Mouse (Mus musculus): ENCODE results near the gene Apba1. TPM values are rescaled to one million over a fixed set of nuclear protein-coding genes. Genes with fewer than 3 reads are reported as not detected.

Apba1 gene
- polyA plus RNA-seq, 1 experiment from 2014 or later = 0.02 TPM

GRCm38 (mm10) chr19:23905772-23906171, 147.1 kb downstream of the Apba1 start:
- no peak overlapping the region for H3K27ac ChIP-seq
- H3K4me3 ChIP-seq (replicated peaks) = no peak overlapping the region
- peaks cover 3% of the 10 kb centered on the region; the same call in 1 of the 2 replicates for H3K27me3 ChIP-seq
- WGBS (ENCODE audit: insufficient replicate concordance) = 61% methylated on average over 5 of the region's 5 CpGs
- H3K9ac ChIP-seq = no peak overlapping the region
- H3K4me2 ChIP-seq = no peak overlapping the region
- H3K4me1 ChIP-seq (replicated peaks) = no peaks in the 10 kb centered on the region
- H3K36me3 ChIP-seq = no peaks in the 10 kb centered on the region
- no peaks in the 10 kb centered on the region for H3K9me3 ChIP-seq (replicated peaks)
- DNase-seq (no peak), ATAC-seq (ENCODE audit: low read depth) (no peak)

- no peaks in the 10 kb centered on the region for H3K4me1 ChIP-seq (replicated peaks)
- H3K27me3 ChIP-seq = peaks cover 3% of the 10 kb centered on the region; the same call in 1 of the 2 replicates
- 33% methylated on average over 4 of the region's 4 CpGs for WGBS (ENCODE audit: insufficient replicate concordance)
- no peak for ATAC-seq (ENCODE audit: low read depth)
- H3K9me3 ChIP-seq (replicated peaks) = no peaks in the 10 kb centered on the region
- H3K4me3 ChIP-seq (replicated peaks) = no peak overlapping the region
- H3K27ac ChIP-seq = no peak overlapping the region
- no peaks in the 10 kb centered on the region for H3K36me3 ChIP-seq
- no peak overlapping the region for H3K9ac ChIP-seq
- no peak overlapping the region for H3K4me2 ChIP-seq
- no peak for DNase-seq
These were observed 151.7 kb downstream of the Apba1 start for GRCm38 (mm10) chr19:23910345-23910744.

- no peaks in the 10 kb centered on the region for H3K27me3 ChIP-seq
- no peak overlapping the region for H3K4me3 ChIP-seq (replicated peaks)
- no peak overlapping the region for H3K27ac ChIP-seq
- no peak for ATAC-seq (ENCODE audit: low read depth)
- DNase-seq = no peak
- H3K9me3 ChIP-seq (replicated peaks) = no peaks in the 10 kb centered on the region
- no peaks in the 10 kb centered on the region for H3K36me3 ChIP-seq
- H3K4me2 ChIP-seq = no peak overlapping the region
- 56% methylated on average over 5 of the region's 5 CpGs for WGBS (ENCODE audit: insufficient replicate concordance)
- no peak overlapping the region for H3K9ac ChIP-seq
- no peaks in the 10 kb centered on the region for H3K4me1 ChIP-seq (replicated peaks)
These were observed 160.9 kb downstream of the Apba1 start for GRCm38 (mm10) chr19:23919384-23920219.

GRCm38 (mm10) chr19:23920220-23920544, 161.5 kb downstream of the Apba1 start:
- DNase-seq (no peak), ATAC-seq (ENCODE audit: low read depth) (no peak)
- Histone ChIP-seq H3K4me1 (replicated peaks) (no peaks in the 10 kb centered on the region), H3K4me2 (no peak overlapping the region), H3K9ac (no peak overlapping the region), H3K27ac (no peak overlapping the region), H3K9me3 (replicated peaks) (no peaks in the 10 kb centered on the region), H3K36me3 (no peaks in the 10 kb centered on the region), H3K27me3 (no peaks in the 10 kb centered on the region), H3K4me3 (replicated peaks) (no peak overlapping the region)
- 68% methylated on average over 8 of the region's 8 CpGs for WGBS (ENCODE audit: insufficient replicate concordance)

- no peak overlapping the region for H3K4me2 ChIP-seq
- no peak for DNase-seq
- H3K9me3 ChIP-seq (replicated peaks) = no peaks in the 10 kb centered on the region
- H3K4me1 ChIP-seq (replicated peaks) = no peaks in the 10 kb centered on the region
- H3K4me3 ChIP-seq (replicated peaks) = no peak overlapping the region
- ATAC-seq (ENCODE audit: low read depth) = no peak
- no peak overlapping the region for H3K9ac ChIP-seq
- H3K36me3 ChIP-seq = no peaks in the 10 kb centered on the region
- no peak overlapping the region for H3K27ac ChIP-seq
- 71% methylated on average over 9 of the region's 9 CpGs for WGBS (ENCODE audit: insufficient replicate concordance)
- no peaks in the 10 kb centered on the region for H3K27me3 ChIP-seq
These were observed 163.9 kb downstream of the Apba1 start for GRCm38 (mm10) chr19:23922601-23923000.

- Histone ChIP-seq H3K27me3 (no peaks in the 10 kb centered on the region), H3K4me3 (replicated peaks) (no peak overlapping the region), H3K27ac (no peak overlapping the region), H3K4me1 (replicated peaks) (no peaks in the 10 kb centered on the region), H3K9ac (no peak overlapping the region), H3K36me3 (no peaks in the 10 kb centered on the region), H3K4me2 (no peak overlapping the region), H3K9me3 (replicated peaks) (no peaks in the 10 kb centered on the region)
- ATAC-seq (ENCODE audit: low read depth) = no peak
- 52% methylated on average over 6 of the region's 6 CpGs for WGBS (ENCODE audit: insufficient replicate concordance)
- DNase-seq = no peak
These were observed 165.4 kb downstream of the Apba1 start for GRCm38 (mm10) chr19:23924057-23924456.

GRCm38 (mm10) chr19:23924791-23925190, 166.1 kb downstream of the Apba1 start:
- H3K4me3 ChIP-seq (replicated peaks) = no peak overlapping the region
- no peaks in the 10 kb centered on the region for H3K9me3 ChIP-seq (replicated peaks)
- H3K27me3 ChIP-seq = no peaks in the 10 kb centered on the region
- no peak overlapping the region for H3K9ac ChIP-seq
- no peak overlapping the region for H3K4me2 ChIP-seq
- no peaks in the 10 kb centered on the region for H3K36me3 ChIP-seq
- H3K4me1 ChIP-seq (replicated peaks) = no peaks in the 10 kb centered on the region
- WGBS (ENCODE audit: insufficient replicate concordance) = 65% methylated on average over 9 of the region's 9 CpGs
- no peak overlapping the region for H3K27ac ChIP-seq
- no peak for DNase-seq
- no peak for ATAC-seq (ENCODE audit: low read depth)

GRCm38 (mm10) chr19:23925541-23925940, 166.9 kb downstream of the Apba1 start:
- no peak overlapping the region for H3K27ac ChIP-seq
- WGBS (ENCODE audit: insufficient replicate concordance) = 77% methylated on average over 5 of the region's 5 CpGs
- H3K9me3 ChIP-seq (replicated peaks) = no peaks in the 10 kb centered on the region

GRCm38 (mm10) chr19:23930826-23931225, 172.1 kb downstream of the Apba1 start:
- ATAC-seq (ENCODE audit: low read depth) (no peak), DNase-seq (no peak)
- H3K4me1 ChIP-seq (replicated peaks) = no peaks in the 10 kb centered on the region
- no peak overlapping the region for H3K27ac ChIP-seq
- no peak overlapping the region for H3K9ac ChIP-seq
- H3K36me3 ChIP-seq = no peaks in the 10 kb centered on the region
- no peak overlapping the region for H3K4me3 ChIP-seq (replicated peaks)
- H3K9me3 ChIP-seq (replicated peaks) = no peaks in the 10 kb centered on the region
- no peaks in the 10 kb centered on the region for H3K27me3 ChIP-seq
- 83% methylated on average over 5 of the region's 5 CpGs for WGBS (ENCODE audit: insufficient replicate concordance)
- H3K4me2 ChIP-seq = no peak overlapping the region

More at GRCm38 (mm10) chr19:23925541-23925940, 166.9 kb downstream of the Apba1 start:
- Histone ChIP-seq H3K27me3 (no peaks in the 10 kb centered on the region), H3K9ac (no peak overlapping the region), H3K4me3 (replicated peaks) (no peak overlapping the region), H3K4me1 (replicated peaks) (no peaks in the 10 kb centered on the region), H3K36me3 (no peaks in the 10 kb centered on the region), H3K4me2 (no peak overlapping the region)
- ATAC-seq (ENCODE audit: low read depth) (no peak), DNase-seq (no peak)

- Histone ChIP-seq H3K27me3 (no peaks in the 10 kb centered on the region), H3K9ac (no peak overlapping the region), H3K4me1 (replicated peaks) (no peaks in the 10 kb centered on the region), H3K9me3 (replicated peaks) (no peaks in the 10 kb centered on the region), H3K36me3 (no peaks in the 10 kb centered on the region), H3K4me2 (no peak overlapping the region), H3K4me3 (replicated peaks) (no peak overlapping the region), H3K27ac (no peak overlapping the region)
- WGBS (ENCODE audit: insufficient replicate concordance) = 67% methylated on average over 12 of the region's 12 CpGs
- DNase-seq (no peak), ATAC-seq (ENCODE audit: low read depth) (no peak)
These were observed 182.8 kb downstream of the Apba1 start for GRCm38 (mm10) chr19:23941422-23941949.

- no peaks in the 10 kb centered on the region for H3K27me3 ChIP-seq
- ATAC-seq (ENCODE audit: low read depth) (no peak), DNase-seq (no peak)
- H3K4me1 ChIP-seq (replicated peaks) = no peaks in the 10 kb centered on the region
- H3K9ac ChIP-seq = no peak overlapping the region
- no peaks in the 10 kb centered on the region for H3K36me3 ChIP-seq
- no peak overlapping the region for H3K4me2 ChIP-seq
- H3K9me3 ChIP-seq (replicated peaks) = no peaks in the 10 kb centered on the region
- H3K27ac ChIP-seq = no peak overlapping the region
- no peak overlapping the region for H3K4me3 ChIP-seq (replicated peaks)
- 67% methylated on average over 7 of the region's 7 CpGs for WGBS (ENCODE audit: insufficient replicate concordance)
These were observed 184.2 kb downstream of the Apba1 start for GRCm38 (mm10) chr19:23942886-23943285.

Measured in liver, embryonic 13.5 days (tissue).